Mouse (Mus musculus) adrenal gland, postnatal 10 days (tissue): ENCODE measurements around the gene Mical2. TPM values are rescaled to one million over a fixed set of nuclear protein-coding genes. Genes with fewer than 3 reads are reported as not detected.

Source experiments
- DNase-seq: peaks from one replicate; pipeline ENCODE4 v3.0.0; 2021; ENCODE audit warnings: mixed read lengths
- total RNA-seq, 2 experiments: library from RNA; stranded (reverse); gene quantifications; 2 replicates each; pipeline ENCODE4 v1.2.3; 2021

The Mical2 gene
- total RNA-seq, 2 experiments from 2014 or later: 17.4 to 22.7 TPM

- DNase-seq: no peak
These were observed 17.1 kb upstream of the Mical2 start for GRCm38 (mm10) chr7:112208323-112209167.

- DNase-seq: no peak
These were observed 16.0 kb upstream of the Mical2 start for GRCm38 (mm10) chr7:112209621-112210020.

GRCm38 (mm10) chr7:112212921-112213721 is 12.5 kb upstream of the Mical2 start:
- no peak for DNase-seq

- DNase-seq: no peak
These were observed 9.8 kb upstream of the Mical2 start for GRCm38 (mm10) chr7:112215871-112216270.

GRCm38 (mm10) chr7:112216720-112217119 is 8.9 kb upstream of the Mical2 start:
- peak; percentile 51 for DNase-seq

- DNase-seq: peak; percentile 72
These were observed 8.4 kb upstream of the Mical2 start for GRCm38 (mm10) chr7:112217208-112217607.

- no peak for DNase-seq
These were observed 2.7 kb upstream of the Mical2 start for GRCm38 (mm10) chr7:112222733-112223524.

GRCm38 (mm10) chr7:112224854-112225253 is 802 bp upstream of the Mical2 start:
- no peak for DNase-seq

GRCm38 (mm10) chr7:112226446-112227265 is 1.0 kb downstream of the Mical2 start:
- peak; percentile 53 for DNase-seq

- no peak for DNase-seq
These were observed 1.6 kb downstream of the Mical2 start for GRCm38 (mm10) chr7:112227266-112227562.

- no peak for DNase-seq
These were observed 3.3 kb downstream of the Mical2 start for GRCm38 (mm10) chr7:112228827-112229498.

- DNase-seq: no peak
These were observed 6.1 kb downstream of the Mical2 start for GRCm38 (mm10) chr7:112231731-112232130.

GRCm38 (mm10) chr7:112233345-112234005 is 7.8 kb downstream of the Mical2 start:
- no peak for DNase-seq

- DNase-seq: no peak
These were observed 8.8 kb downstream of the Mical2 start for GRCm38 (mm10) chr7:112234410-112234809.

GRCm38 (mm10) chr7:112235493-112235892 is 9.8 kb downstream of the Mical2 start:
- no peak for DNase-seq

GRCm38 (mm10) chr7:112237211-112237610 is 11.6 kb downstream of the Mical2 start:
- DNase-seq: no peak

- DNase-seq: no peak
These were observed 12.2 kb downstream of the Mical2 start for GRCm38 (mm10) chr7:112237868-112238267.

- DNase-seq: no peak
These were observed 13.4 kb downstream of the Mical2 start for GRCm38 (mm10) chr7:112238768-112239728.

- no peak for DNase-seq
These were observed 15.1 kb downstream of the Mical2 start for GRCm38 (mm10) chr7:112240748-112241147.
